9 mouse cellular contexts compared by ENCODE assay signal in the genomic region with DNA sequence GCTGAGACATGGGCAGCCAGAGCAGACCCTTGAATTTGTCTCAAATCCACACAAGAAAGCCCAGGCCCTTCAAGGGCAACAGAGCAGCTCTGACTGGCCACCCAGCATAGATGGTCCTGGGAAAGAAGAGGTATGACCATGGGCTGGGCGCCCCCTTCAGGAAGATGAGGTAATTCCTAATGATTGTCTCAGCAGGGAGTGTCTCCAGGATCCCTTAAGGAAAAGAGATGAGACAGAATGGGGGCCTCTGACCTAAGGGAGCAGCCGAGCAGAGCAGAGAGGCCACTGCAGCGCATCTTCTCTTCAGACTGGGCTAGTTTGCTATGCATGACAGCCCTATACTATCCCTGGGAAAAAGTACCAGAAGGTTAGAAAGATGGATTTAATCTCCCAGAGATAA. TPM values are rescaled to one million over a fixed set of nuclear protein-coding genes. Genes with fewer than 3 reads are reported as not detected.
A peak's percentile ranks its signal among the peaks of the same experiment; 100 is the strongest.
DNase-seq lines count a peak whose midpoint lies in the region; ATAC-seq and TF ChIP-seq lines count a peak whose summit lies in the region.
"Had no signal": no experiment of that assay in that cellular context is flagged by ENCODE, and none has a peak within 500 bp of the region (broad histone marks: within the 10 kb centered on the region; RNA-seq: fewer than 3 reads in every experiment).

No protein-coding gene starts in this region.

- H3K27me3 ChIP-seq in intestine, postnatal 0 days (replicated peaks; ENCODE audit: control insufficient read depth, insufficient read depth, low read length), result no peaks in the 10 kb centered on the region

- H3K4me1 ChIP-seq in intestine, postnatal 0 days (replicated peaks; ENCODE audit: control insufficient read depth, insufficient read depth, low read length), result no peaks in the 10 kb centered on the region
- no peaks in the 10 kb centered on the region for H3K4me1 ChIP-seq in lung, adult 2 months (ENCODE audit: control insufficient read depth, insufficient read depth, low read length)
- H3K4me1 ChIP-seq: heart, embryonic 15.5 days had no signal

- 20% methylated on average over 3 of the region's 3 CpGs for WGBS in intestine, postnatal 0 days
- WGBS in lung, adult 2 months, result 40% methylated on average over 3 of the region's 3 CpGs

- no peaks in the 10 kb centered on the region for H3K36me3 ChIP-seq in intestine, postnatal 0 days (ENCODE audit: control insufficient read depth, insufficient read depth)
- H3K36me3 ChIP-seq: heart, embryonic 15.5 days had no signal

- TF ChIP-seq CTCF in brain, embryonic 14.5 days (IDR thresholded peaks at IDR 0.05; ENCODE audit: borderline replicate concordance, extremely low read depth, insufficient read depth, insufficient read length), result peak; percentile 37; the same call in 1 of the 2 replicates
- TF ChIP-seq CTCF in intestine, postnatal 0 days (IDR thresholded peaks at IDR 0.05; ENCODE audit: low read depth), result peak; percentile 76
- TF ChIP-seq CTCF in lung, adult 2 months (IDR thresholded peaks at IDR 0.05; ENCODE audit: insufficient read depth, low read length), result peak; percentile 42; the same call in 1 of the 2 replicates

- no peak overlapping the region for H3K27ac ChIP-seq in intestine, postnatal 0 days (ENCODE audit: low read depth, low read length)
- H3K27ac ChIP-seq: heart, embryonic 15.5 days had no signal

- no peak overlapping the region for H3K9ac ChIP-seq in intestine, postnatal 0 days (ENCODE audit: low read depth, low read length)
- H3K9ac ChIP-seq: heart, embryonic 15.5 days had no signal

- 0 out of 2 replicates have a peak, but pooled peaks have one; percentile 19 for ATAC-seq in intestine, postnatal 0 days
- no peak for ATAC-seq in megakaryocyte-erythroid progenitor cell, adult 5-6 weeks (replicated peaks; ENCODE audit: low FRiP score, low TSS enrichment, poor library complexity, severe bottlenecking)
- no peak for ATAC-seq in activated CD4-positive, CD25-positive, alpha-beta regulatory T cell, adult 4 months

- no peak overlapping the region for H3K4me2 ChIP-seq in intestine, postnatal 0 days (replicated peaks; ENCODE audit: low read depth)
- H3K4me2 ChIP-seq: heart, embryonic 15.5 days had no signal

- no peak overlapping the region for H3K4me3 ChIP-seq in intestine, postnatal 0 days (ENCODE audit: low read depth, low read length)
- no peak overlapping the region for H3K4me3 ChIP-seq in lung, adult 2 months (replicated peaks; ENCODE audit: extremely low read depth, low read depth, low read length)
- H3K4me3 ChIP-seq: heart, embryonic 15.5 days had no signal

- no peak for TF ChIP-seq POLR2A in brain, embryonic 14.5 days (IDR thresholded peaks at IDR 0.05; ENCODE audit: borderline replicate concordance, extremely low read depth, insufficient read depth, insufficient read length, poor library complexity, severe bottlenecking)
- TF ChIP-seq POLR2A in lung, adult 2 months (IDR thresholded peaks at IDR 0.05; ENCODE audit: borderline replicate concordance, extremely low read depth, low read depth, low read length), result no peak

- peak; percentile 69 for DNase-seq in layer of hippocampus, adult 11-12 months (ENCODE audit: low spot score)
- DNase-seq in layer of hippocampus, adult 9-10 months (ENCODE audit: low spot score), result no peak
- peak; percentile 15 for DNase-seq in ES-CJ7 (ENCODE audit: low read depth, low spot score)
- no peak for DNase-seq in brain, embryonic 14.5 days (ENCODE audit: low read depth)
- peak; percentile 46 for DNase-seq in lung, adult 2 months

- H3K9me3 ChIP-seq in intestine, postnatal 0 days (ENCODE audit: control insufficient read depth), result no peaks in the 10 kb centered on the region
- H3K9me3 ChIP-seq: heart, embryonic 15.5 days had no signal

RNA-seq across cellular contexts. Expression of a gene that starts 9.7 kb away (rescaled TPM):
- 3.1 and 4.5 TPM in 2 replicates for polyA plus RNA-seq in brain, embryonic 14.5 days (2012; rRNA removed)
- polyA plus RNA-seq in intestine, postnatal 0 days (2015; fragmentation: Nextera tagmentation; extraction: Ambion mirVana), result 4.4 TPM in 2 replicates
- polyA plus RNA-seq in lung, adult 2 months (2012; rRNA removed), result 14.3 and 15.1 TPM in 2 replicates
- not detected in 2 replicates for total RNA-seq in megakaryocyte-erythroid progenitor cell, adult 5-6 weeks (2014; fragmentation: Nextera tagmentation)
- not detected in 2 replicates for total RNA-seq in megakaryocyte-erythroid progenitor cell, adult 5-6 weeks (2017)
- polyA plus RNA-seq in activated CD4-positive, CD25-positive, alpha-beta regulatory T cell, adult 4 months (2017; shearing (Covaris generic)), result not detected

RNA-seq across cellular contexts. Expression of a gene that starts 27.1 kb away (rescaled TPM):
- not detected in 2 replicates for polyA plus RNA-seq in brain, embryonic 14.5 days (2012; rRNA removed)
- not detected in 2 replicates for polyA plus RNA-seq in intestine, postnatal 0 days (2015; fragmentation: Nextera tagmentation; extraction: Ambion mirVana)
- 0.25 and 0.45 TPM in 2 replicates for polyA plus RNA-seq in lung, adult 2 months (2012; rRNA removed)
- total RNA-seq in megakaryocyte-erythroid progenitor cell, adult 5-6 weeks (2014; fragmentation: Nextera tagmentation), result not detected in 2 replicates
- not detected in 2 replicates for total RNA-seq in megakaryocyte-erythroid progenitor cell, adult 5-6 weeks (2017)
- polyA plus RNA-seq in activated CD4-positive, CD25-positive, alpha-beta regulatory T cell, adult 4 months (2017; shearing (Covaris generic)), result not detected

RNA-seq across cellular contexts. Expression of a gene that starts 40.1 kb away (rescaled TPM):
- polyA plus RNA-seq in brain, embryonic 14.5 days (2012; rRNA removed), result 0.01 TPM in 1 of 2 replicates, not detected in the other
- polyA plus RNA-seq in intestine, postnatal 0 days (2015; fragmentation: Nextera tagmentation; extraction: Ambion mirVana), result not detected in 2 replicates
- polyA plus RNA-seq in lung, adult 2 months (2012; rRNA removed), result not detected in 2 replicates
- not detected in 2 replicates for total RNA-seq in megakaryocyte-erythroid progenitor cell, adult 5-6 weeks (2014; fragmentation: Nextera tagmentation)
- not detected in 2 replicates for total RNA-seq in megakaryocyte-erythroid progenitor cell, adult 5-6 weeks (2017)
- not detected for polyA plus RNA-seq in activated CD4-positive, CD25-positive, alpha-beta regulatory T cell, adult 4 months (2017; shearing (Covaris generic))

Comparison
In these comparisons a context has a peak if more than half of its experiments do, and no peak if none do; other contexts are left out.
1. DNase-seq: peak in layer of hippocampus, adult 11-12 months (single experiment), ES-CJ7 (single experiment) and lung, adult 2 months (single experiment); none in layer of hippocampus, adult 9-10 months (single experiment) and brain, embryonic 14.5 days (single experiment).
2. Peak in every context shown above with its lines, with median percentiles within 50 percentile points of each other: CTCF ChIP-seq.